Mouse (Mus musculus): ENCODE measurements around the gene Tnpo1. TPM values are rescaled to one million over a fixed set of nuclear protein-coding genes. Genes with fewer than 3 reads are reported as not detected.
A peak's percentile ranks its signal among the peaks of the same experiment; 100 is the strongest.

Tnpo1 gene
- polyA plus RNA-seq, 1 experiment from 2014 or later, result 48.8 TPM

GRCm38 (mm10) chr13:98910801-98911200 is 15.4 kb downstream of the Tnpo1 start:
- Histone ChIP-seq H3K27ac (replicated peaks) (no peak overlapping the region), H3K9me3 (replicated peaks) (no peaks in the 10 kb centered on the region), H3K4me1 (peaks cover 56% of the 10 kb centered on the region), H3K4me2 (replicated peaks) (no peak overlapping the region), H3K36me3 (no peaks in the 10 kb centered on the region), H3K4me3 (replicated peaks) (no peak overlapping the region), H3K9ac (no peak overlapping the region), H3K27me3 (no peaks in the 10 kb centered on the region)
- ATAC-seq (ENCODE audit: insufficient number of reproducible peaks, low FRiP score, low TSS enrichment, low read depth), result no peak
- 71% methylated on average over 3 of the region's 3 CpGs for WGBS

- ATAC-seq (ENCODE audit: insufficient number of reproducible peaks, low FRiP score, low TSS enrichment, low read depth), result no peak
- Histone ChIP-seq H3K4me1 (peaks cover 3% of the 10 kb centered on the region), H3K4me2 (replicated peaks) (no peak overlapping the region), H3K4me3 (replicated peaks) (no peak overlapping the region), H3K27me3 (no peaks in the 10 kb centered on the region), H3K36me3 (peaks cover 10% of the 10 kb centered on the region; the same call in 1 of the 2 replicates), H3K27ac (replicated peaks) (no peak overlapping the region), H3K9ac (no peak overlapping the region), H3K9me3 (replicated peaks) (no peaks in the 10 kb centered on the region)
- 100% methylated on average over 2 of the region's 2 CpGs for WGBS
Observed at GRCm38 (mm10) chr13:98904608-98905007, 21.6 kb downstream of the Tnpo1 start.

GRCm38 (mm10) chr13:98902366-98903025 is 23.7 kb downstream of the Tnpo1 start:
- Histone ChIP-seq H3K4me2 (replicated peaks) (no peak overlapping the region), H3K4me1 (no peaks in the 10 kb centered on the region), H3K27me3 (no peaks in the 10 kb centered on the region), H3K36me3 (peaks cover 10% of the 10 kb centered on the region; the same call in 1 of the 2 replicates), H3K9ac (no peak overlapping the region), H3K4me3 (replicated peaks) (no peak overlapping the region), H3K9me3 (replicated peaks) (no peaks in the 10 kb centered on the region), H3K27ac (replicated peaks) (no peak overlapping the region)
- 91% methylated on average over 8 of the region's 8 CpGs for WGBS
- ATAC-seq (ENCODE audit: insufficient number of reproducible peaks, low FRiP score, low TSS enrichment, low read depth), result no peak

GRCm38 (mm10) chr13:98899550-98899949 is 26.6 kb downstream of the Tnpo1 start:
- Histone ChIP-seq H3K27me3 (no peaks in the 10 kb centered on the region), H3K9me3 (replicated peaks) (no peaks in the 10 kb centered on the region), H3K36me3 (0 out of 2 replicates have a peak, but pooled peaks cover 4% of the 10 kb centered on the region), H3K4me1 (0 out of 2 replicates have a peak, but pooled peaks cover 6% of the 10 kb centered on the region), H3K4me3 (replicated peaks) (no peak overlapping the region), H3K9ac (no peak overlapping the region), H3K27ac (replicated peaks) (no peak overlapping the region), H3K4me2 (replicated peaks) (no peak overlapping the region)
- 71% methylated on average over 3 of the region's 3 CpGs for WGBS
- ATAC-seq (ENCODE audit: insufficient number of reproducible peaks, low FRiP score, low TSS enrichment, low read depth), result no peak

GRCm38 (mm10) chr13:98897577-98897976 is 28.6 kb downstream of the Tnpo1 start:
- H3K4me3 ChIP-seq (replicated peaks), result no peak overlapping the region
- no peak for ATAC-seq (ENCODE audit: insufficient number of reproducible peaks, low FRiP score, low TSS enrichment, low read depth)
- H3K9ac ChIP-seq, result no peak overlapping the region
- H3K9me3 ChIP-seq (replicated peaks), result no peaks in the 10 kb centered on the region
- WGBS, result 62% methylated on average over 5 of the region's 5 CpGs
- no peak overlapping the region for H3K27ac ChIP-seq (replicated peaks)
- no peak overlapping the region for H3K4me2 ChIP-seq (replicated peaks)
- H3K27me3 ChIP-seq, result no peaks in the 10 kb centered on the region
- peaks cover 11% of the 10 kb centered on the region; the same call in 1 of the 2 replicates for H3K4me1 ChIP-seq
- 0 out of 2 replicates have a peak, but pooled peaks cover under 1% of the 10 kb centered on the region for H3K36me3 ChIP-seq

GRCm38 (mm10) chr13:98896434-98897126 is 29.6 kb downstream of the Tnpo1 start:
- Histone ChIP-seq H3K36me3 (no peaks in the 10 kb centered on the region), H3K4me3 (replicated peaks) (no peak overlapping the region), H3K4me1 (peaks cover 11% of the 10 kb centered on the region; the same call in 1 of the 2 replicates), H3K27ac (replicated peaks) (no peak overlapping the region), H3K4me2 (replicated peaks) (no peak overlapping the region), H3K27me3 (no peaks in the 10 kb centered on the region), H3K9ac (no peak overlapping the region), H3K9me3 (replicated peaks) (no peaks in the 10 kb centered on the region)
- no peak for ATAC-seq (ENCODE audit: insufficient number of reproducible peaks, low FRiP score, low TSS enrichment, low read depth)
- WGBS, result 78% methylated on average over 7 of the region's 7 CpGs

- 71% methylated on average over 4 of the region's 4 CpGs for WGBS
- H3K27ac ChIP-seq (replicated peaks), result no peak overlapping the region
- no peak overlapping the region for H3K4me3 ChIP-seq (replicated peaks)
- H3K27me3 ChIP-seq, result no peaks in the 10 kb centered on the region
- ATAC-seq (ENCODE audit: insufficient number of reproducible peaks, low FRiP score, low TSS enrichment, low read depth), result no peak
- peaks cover 14% of the 10 kb centered on the region; the same call in 1 of the 2 replicates for H3K4me1 ChIP-seq
- no peak overlapping the region for H3K4me2 ChIP-seq (replicated peaks)
- no peaks in the 10 kb centered on the region for H3K36me3 ChIP-seq
- no peaks in the 10 kb centered on the region for H3K9me3 ChIP-seq (replicated peaks)
- H3K9ac ChIP-seq, result no peak overlapping the region
Observed at GRCm38 (mm10) chr13:98896013-98896412, 30.2 kb downstream of the Tnpo1 start.

- no peak overlapping the region for H3K4me2 ChIP-seq (replicated peaks)
- no peak overlapping the region for H3K4me3 ChIP-seq (replicated peaks)
- no peaks in the 10 kb centered on the region for H3K9me3 ChIP-seq (replicated peaks)
- no peak overlapping the region for H3K9ac ChIP-seq
- H3K4me1 ChIP-seq, result peaks cover 17% of the 10 kb centered on the region
- 54% methylated on average over 2 of the region's 2 CpGs for WGBS
- ATAC-seq (ENCODE audit: insufficient number of reproducible peaks, low FRiP score, low TSS enrichment, low read depth), result no peak
- H3K36me3 ChIP-seq, result no peaks in the 10 kb centered on the region
- H3K27ac ChIP-seq (replicated peaks), result no peak overlapping the region
- H3K27me3 ChIP-seq, result no peaks in the 10 kb centered on the region
Observed at GRCm38 (mm10) chr13:98894900-98895299, 31.3 kb downstream of the Tnpo1 start.

- peak overlapping the region; percentile 77 for H3K4me2 ChIP-seq (replicated peaks)
- peaks cover 13% of the 10 kb centered on the region; the same call in 1 of the 2 replicates for H3K36me3 ChIP-seq
- 15% methylated on average over 8 of the region's 8 CpGs for WGBS
- H3K4me3 ChIP-seq (replicated peaks), result peak overlapping the region; percentile 81
- no peaks in the 10 kb centered on the region for H3K27me3 ChIP-seq
- H3K27ac ChIP-seq (replicated peaks), result 0 out of 2 replicates have a peak overlapping the region, but pooled peaks have one; percentile 99
- H3K9ac ChIP-seq, result no peak overlapping the region
- no peaks in the 10 kb centered on the region for H3K9me3 ChIP-seq (replicated peaks)
- ATAC-seq (ENCODE audit: insufficient number of reproducible peaks, low FRiP score, low TSS enrichment, low read depth), result no peak
- peaks cover 27% of the 10 kb centered on the region for H3K4me1 ChIP-seq
Observed at GRCm38 (mm10) chr13:98891443-98891842, 34.7 kb downstream of the Tnpo1 start.

GRCm38 (mm10) chr13:98890871-98891219 is 35.3 kb downstream of the Tnpo1 start:
- Histone ChIP-seq H3K4me2 (replicated peaks) (peak overlapping the region; percentile 77), H3K4me1 (peaks cover 22% of the 10 kb centered on the region), H3K9me3 (replicated peaks) (no peaks in the 10 kb centered on the region), H3K36me3 (peaks cover 16% of the 10 kb centered on the region; the same call in 1 of the 2 replicates), H3K27me3 (no peaks in the 10 kb centered on the region), H3K27ac (replicated peaks) (peak overlapping the region; percentile 99), H3K4me3 (replicated peaks) (peak overlapping the region; percentile 81), H3K9ac (peak overlapping the region; percentile 88)
- peak; percentile 91 for ATAC-seq (ENCODE audit: insufficient number of reproducible peaks, low FRiP score, low TSS enrichment, low read depth)
- under 1% methylated on average over 32 of the region's 32 CpGs for WGBS

- peak overlapping the region; percentile 77 for H3K4me2 ChIP-seq (replicated peaks)
- peak overlapping the region; percentile 99 for H3K27ac ChIP-seq (replicated peaks)
- H3K27me3 ChIP-seq, result no peaks in the 10 kb centered on the region
- peaks cover 22% of the 10 kb centered on the region; the same call in 1 of the 2 replicates for H3K36me3 ChIP-seq
- peaks cover 22% of the 10 kb centered on the region for H3K4me1 ChIP-seq
- no peaks in the 10 kb centered on the region for H3K9me3 ChIP-seq (replicated peaks)
- H3K9ac ChIP-seq, result peak overlapping the region; percentile 88
- under 1% methylated on average over 71 of the region's 71 CpGs for WGBS
- peak; percentile 60 for ATAC-seq (ENCODE audit: insufficient number of reproducible peaks, low FRiP score, low TSS enrichment, low read depth)
- H3K4me3 ChIP-seq (replicated peaks), result peak overlapping the region; percentile 81
Observed at GRCm38 (mm10) chr13:98890137-98890870, 35.9 kb downstream of the Tnpo1 start.

Data from embryonic facial prominence, embryonic 15.5 days (tissue).